Mouse (Mus musculus) neutrophil, adult 65 days (primary cell): ENCODE data around the gene Arf1. TPM values are rescaled to one million over a fixed set of nuclear protein-coding genes. Genes with fewer than 3 reads are reported as not detected.

ENCODE experiments used
- total RNA-seq: library from RNA; stranded (reverse); gene quantifications from 2 replicates; pipeline ENCODE4 v1.2.4, GENCODE M21; 2023

Gene Arf1
- 338 and 342 TPM in 2 replicates for total RNA-seq

GRCm38 (mm10) chr11:59228122-59228953 lies at the start of gene Arf1:
Gene Arf1 (minus strand): TSS chr11:59228270.

GRCm38 (mm10) chr11:59208153-59208831 lies 19.8 kb downstream of the Arf1 start, which contains the start of gene 2310033P09Rik:
Gene 2310033P09Rik (plus strand): TSS chr11:59208321.

GRCm38 (mm10) chr11:59202081-59202995 lies 25.7 kb downstream of the Arf1 start, which contains the start of gene Mrpl55:
Gene Mrpl55 (plus strand): TSS chr11:59202486.

GRCm38 (mm10) chr11:59192059-59192386 lies 36.0 kb downstream of the Arf1 start, which contains the start of gene Guk1:
Gene Guk1 (minus strand): TSS chr11:59192212.

GRCm38 (mm10) chr11:59182864-59183331 lies 45.2 kb downstream of the Arf1 start, which contains the start of gene Gjc2:
Gene Gjc2 (minus strand): TSS chr11:59183213.

GRCm38 (mm10) chr11:59163255-59164236 lies 64.5 kb downstream of the Arf1 start, which contains the start of gene Iba57:
Gene Iba57 (minus strand): TSS chr11:59163739.

Other genes with a start within 250 kb of the Arf1 start
- gene Obscn, start 91.9 kb downstream of the Arf1 start, total RNA-seq = not detected in 2 replicates
- 2.1 and 4.1 TPM in 2 replicates for gene Iba57, start 64.5 kb downstream of the Arf1 start, total RNA-seq
- gene Gjc2, start 45.1 kb downstream of the Arf1 start, total RNA-seq = 0.18 TPM in 1 of 2 replicates, not detected in the other
- 9.7 and 11.8 TPM in 2 replicates for gene Guk1, start 36.1 kb downstream of the Arf1 start, total RNA-seq
- gene Mrpl55, start 25.8 kb downstream of the Arf1 start, total RNA-seq = 7.0 and 7.5 TPM in 2 replicates
- 11.5 and 12.7 TPM in 2 replicates for gene 2310033P09Rik, start 19.9 kb downstream of the Arf1 start, total RNA-seq
- not detected in 2 replicates for gene Wnt3a, start 62.5 kb upstream of the Arf1 start, total RNA-seq
- gene Wnt9a, start 78.7 kb upstream of the Arf1 start, total RNA-seq = not detected in 2 replicates
- not detected in 2 replicates for gene Prss38, start 147.4 kb upstream of the Arf1 start, total RNA-seq
- 0.77 and 1.1 TPM in 2 replicates for gene Jmjd4, start 221.8 kb upstream of the Arf1 start, total RNA-seq
- 1.9 and 3.1 TPM in 2 replicates for gene Snap47, start 222.9 kb upstream of the Arf1 start, total RNA-seq
- 0.22 and 0.29 TPM in 2 replicates for gene Zfp867, start 244.2 kb upstream of the Arf1 start, total RNA-seq